Mouse (Mus musculus) left cerebral cortex, postnatal 10 days (tissue): ENCODE measurements around the gene Gm3854. TPM values are rescaled to one million over a fixed set of nuclear protein-coding genes. Genes with fewer than 3 reads are reported as not detected.

Experiments used
- DNase-seq, 2 experiments: peaks; one replicate each; pipeline ENCODE4 v3.0.0; 2021 to 2022; ENCODE audit warnings: low spot score in 2 of 2, mixed read lengths in 1 of 2; ENCODE audit errors: extremely low spot score in 1 of 2
- intact Hi-C: fragments of 180-260 bp; cut with DNase I; formaldehyde crosslinking; loops from one replicate; pipeline ENCODE4 v1.15.1; 2025
- total RNA-seq, 2 experiments: library from RNA; stranded (reverse); gene quantifications; 2 replicates each; pipeline ENCODE4 v1.2.3; 2021

Gm3854 gene
- total RNA-seq, 2 experiments from 2014 or later, result 8.1 to 8.6 TPM

GRCm38 (mm10) chr7:6381431-6381830 lies 37.9 kb downstream of the Gm3854 start:
- intact Hi-C loops, result no loop called here
- no peak for DNase-seq

- intact Hi-C loops, result no loop called here
- peak; percentile 92 to 95 for DNase-seq
Measured at GRCm38 (mm10) chr7:6383044-6383455, 39.5 kb downstream of the Gm3854 start, which contains the start of gene Zfp28. Zfp28 (plus strand) TSS chr7:6383295.

GRCm38 (mm10) chr7:6384011-6384410 lies 40.5 kb downstream of the Gm3854 start:
- intact Hi-C loops, result no loop called here
- no peak for DNase-seq

- DNase-seq, result peak; percentile 27 to 39
- intact Hi-C loops, result no loop called here
Measured at GRCm38 (mm10) chr7:6386995-6387394, 43.4 kb downstream of the Gm3854 start.

- intact Hi-C loops, result no loop called here
Measured at GRCm38 (mm10) chr7:6388971-6389370, 45.4 kb downstream of the Gm3854 start.

GRCm38 (mm10) chr7:6389449-6389848 lies 45.9 kb downstream of the Gm3854 start:
- DNase-seq, result no peak
- intact Hi-C loops, result no loop called here

More at GRCm38 (mm10) chr7:6388971-6389370, 45.4 kb downstream of the Gm3854 start:
- no peak for DNase-seq

GRCm38 (mm10) chr7:6397996-6398975 lies 54.7 kb downstream of the Gm3854 start, which contains the start of gene Smim17:
Smim17 (plus strand) TSS chr7:6398715.
- peak; percentile 64 to 75 for DNase-seq
- intact Hi-C loops, result no loop called here

Other genes starting within 250 kb of the Gm3854 start
- gene Zfp787, start 187.8 kb upstream of the Gm3854 start, total RNA-seq, result 10 to 100 TPM; 26.1 to 27.2 TPM
- gene Zfp444, start 171.5 kb upstream of the Gm3854 start, total RNA-seq, result 10 to 100 TPM; 54.8 to 64.3 TPM
- not detected for gene Galp, start 146.7 kb upstream of the Gm3854 start, total RNA-seq
- not detected for gene Zscan5b, start 121.5 kb upstream of the Gm3854 start, total RNA-seq
- gene Epp13, start 91.0 kb upstream of the Gm3854 start, total RNA-seq, result not detected
- 10 to 100 TPM; 12.4 to 12.5 TPM for gene Zfp667, start 57.2 kb upstream of the Gm3854 start, total RNA-seq
- 10 to 100 TPM; 14.0 to 15.7 TPM for gene Zfp583, start 12.5 kb upstream of the Gm3854 start, total RNA-seq
- gene Zfp78, start 19.5 kb downstream of the Gm3854 start, total RNA-seq, result 1 to 10 TPM; 4.6 to 5.5 TPM
- 10 to 100 TPM in 1 of 2 experiments, 1 to 10 TPM in 1; 8.9 to 10.2 TPM for gene Zfp28, start 39.5 kb downstream of the Gm3854 start, total RNA-seq
- 10 to 100 TPM; 14.7 to 15.7 TPM for gene Smim17, start 55.0 kb downstream of the Gm3854 start, total RNA-seq
- gene Gm20715, start 66.5 kb downstream of the Gm3854 start, total RNA-seq, result under 1 TPM; 0.28 to 0.34 TPM
- gene Olfr1344, start 94.9 kb downstream of the Gm3854 start, total RNA-seq, result 1 to 10 TPM in 1 of 2 experiments, under 1 TPM in 1; 0.86 to 1.4 TPM
- not detected for gene Olfr1336, start 112.4 kb downstream of the Gm3854 start, total RNA-seq
- not detected for gene Olfr1346, start 123.3 kb downstream of the Gm3854 start, total RNA-seq
- not detected for gene Olfr5, start 143.2 kb downstream of the Gm3854 start, total RNA-seq
- not detected for gene Olfr1347, start 156.0 kb downstream of the Gm3854 start, total RNA-seq
- gene Olfr1348, start 165.0 kb downstream of the Gm3854 start, total RNA-seq, result not detected
- gene Olfr1349, start 179.2 kb downstream of the Gm3854 start, total RNA-seq, result not detected
- gene Olfr1350, start 221.1 kb downstream of the Gm3854 start, total RNA-seq, result not detected